Mouse (Mus musculus) forebrain, postnatal 0 days (tissue): ENCODE measurements around the gene Prdm16. TPM values are rescaled to one million over a fixed set of nuclear protein-coding genes. Genes with fewer than 3 reads are reported as not detected.

ENCODE experiments used
- ATAC-seq: fragments of 200-750 bp; cut with Nextera tagmentation; 2 replicates; pipeline ENCODE4 v1.8.0; 2017; ENCODE audit warnings: mild to moderate bottlenecking, moderate library complexity
- DNase-seq: peaks from one replicate; pipeline ENCODE4 v3.0.0-alpha.2; 2015
- H3K27ac ChIP-seq: fragments of 300-500 bp; sonication (generic); 2 replicates; pipeline ENCODE4 v1.5.1; 2014; ENCODE audit warnings: low read depth, mild to moderate bottlenecking, antibody characterized with exemption, low read length, moderate library complexity, mixed read lengths
- H3K27me3 ChIP-seq: fragments of 300-500 bp; sonication (generic); 2 replicates; pipeline ENCODE4 v1.6.1; 2014; ENCODE audit warnings: mild to moderate bottlenecking, low read length, mixed read lengths; ENCODE audit not compliant: insufficient read depth
- H3K36me3 ChIP-seq: fragments of 300-500 bp; sonication (generic); 2 replicates; pipeline ENCODE4 v1.6.1; 2014; ENCODE audit warnings: mild to moderate bottlenecking, moderate library complexity; ENCODE audit not compliant: insufficient read depth
- H3K4me1 ChIP-seq: fragments of 300-500 bp; sonication (generic); 2 replicates; pipeline ENCODE4 v1.6.1; 2014; ENCODE audit warnings: antibody characterized with exemption; ENCODE audit not compliant: insufficient read depth
- H3K4me2 ChIP-seq: fragments of 300-500 bp; sonication (generic); 2 replicates; pipeline ENCODE4 v1.6.1; 2014; ENCODE audit warnings: low read depth, mild to moderate bottlenecking, moderate library complexity
- H3K4me3 ChIP-seq: fragments of 300-500 bp; sonication (generic); 2 replicates; pipeline ENCODE4 v1.5.1; 2014; ENCODE audit warnings: low read depth, low read length, mixed read lengths
- H3K9ac ChIP-seq: fragments of 300-500 bp; sonication (generic); 2 replicates; pipeline ENCODE4 v1.6.1; 2014; ENCODE audit warnings: mild to moderate bottlenecking
- H3K9me3 ChIP-seq: fragments of 300-500 bp; sonication (generic); 2 replicates; pipeline ENCODE4 v1.6.1; 2016; ENCODE audit warnings: low read length
- CTCF ChIP-seq: sonication (generic); IDR thresholded peaks from 2 replicates; pipeline ENCODE4 v1.5.1; 2016; ENCODE audit warnings: antibody characterized with exemption, control low read depth, low read depth
- WGBS: fragments of 180-500 bp; shearing (Covaris S2); extraction: QIAGEN DNeasy Blood & Tissue Kit; methylation state at CpG from one replicate; pipeline ENCODE4 v1.1.7; 2014; 5-methylcytosine and 5-hydroxymethylcytosine counted together
- polyA plus RNA-seq: library from polyadenylated mRNA; unstranded; fragments of >200 nt; fragmentation: Nextera tagmentation; extraction: Ambion mirVana; gene quantifications from 2 replicates; pipeline ENCODE4 v1.2.1, GENCODE M21; 2015
- total RNA-seq: library from RNA; depleted of rRNA; stranded (reverse); fragments of >200 nt; gene quantifications from 2 replicates; pipeline ENCODE4 v1.2.3, GENCODE M21; 2014

Gene Prdm16
- total and polyA plus RNA-seq, 2 experiments from 2014 or later = 10.7 to 16.3 TPM

- no peak for TF ChIP-seq CTCF
- Histone ChIP-seq H3K9me3 (no peaks in the 10 kb centered on the region), H3K4me3 (no peak overlapping the region), H3K27ac (no peak overlapping the region), H3K36me3 (no peaks in the 10 kb centered on the region), H3K27me3 (no peaks in the 10 kb centered on the region), H3K9ac (no peak overlapping the region), H3K4me2 (no peak overlapping the region), H3K4me1 (no peaks in the 10 kb centered on the region)
- no peak for DNase-seq
- ATAC-seq = no peak
- WGBS = 78% methylated on average over 6 of the region's 6 CpGs
These were observed 219.9 kb downstream of the Prdm16 start for GRCm38 (mm10) chr4:154416728-154417127.

DNA sequence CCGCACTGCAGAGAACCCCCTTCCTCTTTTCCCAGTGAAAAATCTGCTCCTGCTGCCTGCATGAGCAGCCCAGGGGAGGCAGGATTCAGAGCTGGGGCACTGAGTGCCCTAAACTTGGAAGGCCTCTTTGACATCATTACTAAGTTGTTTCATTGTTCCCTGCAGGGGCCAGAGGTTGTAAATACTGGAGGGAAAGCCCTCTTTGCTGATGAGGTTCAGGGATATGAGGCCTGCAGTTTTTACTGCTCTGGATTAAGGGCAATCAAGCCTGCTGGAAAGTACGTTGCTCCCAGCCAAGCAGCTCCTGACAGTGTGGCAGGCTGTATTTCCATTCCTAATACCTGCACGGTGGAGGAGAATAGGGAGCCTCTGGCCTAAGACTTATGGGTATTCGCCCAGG is 221.8 kb downstream of the Prdm16 start:
- no peak for DNase-seq
- Histone ChIP-seq H3K27ac (no peak overlapping the region), H3K4me1 (no peaks in the 10 kb centered on the region), H3K9ac (no peak overlapping the region), H3K4me3 (no peak overlapping the region), H3K36me3 (no peaks in the 10 kb centered on the region), H3K9me3 (no peaks in the 10 kb centered on the region), H3K4me2 (no peak overlapping the region), H3K27me3 (no peaks in the 10 kb centered on the region)
- TF ChIP-seq CTCF = no peak
- WGBS = 50% methylated on average over 4 of the region's 4 CpGs
- no peak for ATAC-seq

- ATAC-seq (no peak), DNase-seq (no peak)
- no peaks in the 10 kb centered on the region for H3K36me3 ChIP-seq
- H3K4me1 ChIP-seq = no peaks in the 10 kb centered on the region
- no peaks in the 10 kb centered on the region for H3K9me3 ChIP-seq
- H3K4me3 ChIP-seq = no peak overlapping the region
- no peak overlapping the region for H3K27ac ChIP-seq
- WGBS = 86% methylated on average over 8 of the region's 8 CpGs
- no peak for TF ChIP-seq CTCF
- no peaks in the 10 kb centered on the region for H3K27me3 ChIP-seq
- no peak overlapping the region for H3K4me2 ChIP-seq
- H3K9ac ChIP-seq = no peak overlapping the region
These were observed 226.1 kb downstream of the Prdm16 start for GRCm38 (mm10) chr4:154410559-154410958.

GRCm38 (mm10) chr4:154409841-154410240 is 226.8 kb downstream of the Prdm16 start:
- Histone ChIP-seq H3K4me3 (peak overlapping the region; percentile 13; the same call in 1 of the 2 replicates), H3K9ac (no peak overlapping the region), H3K9me3 (no peaks in the 10 kb centered on the region), H3K27ac (no peak overlapping the region), H3K4me2 (peak overlapping the region; percentile 38), H3K4me1 (no peaks in the 10 kb centered on the region), H3K36me3 (no peaks in the 10 kb centered on the region), H3K27me3 (no peaks in the 10 kb centered on the region)
- ATAC-seq (peak; percentile 57), DNase-seq (peak; percentile 59)
- 55% methylated on average over 10 of the region's 10 CpGs for WGBS
- TF ChIP-seq CTCF = no peak

GRCm38 (mm10) chr4:154409237-154409721 is 227.4 kb downstream of the Prdm16 start:
- no peak for TF ChIP-seq CTCF
- ATAC-seq (peak; percentile 75), DNase-seq (peak; percentile 62)
- H3K4me1 ChIP-seq = no peaks in the 10 kb centered on the region
- no peak overlapping the region for H3K9ac ChIP-seq
- no peaks in the 10 kb centered on the region for H3K9me3 ChIP-seq
- 14% methylated on average over 19 of the region's 19 CpGs for WGBS
- peak overlapping the region; percentile 13; the same call in 1 of the 2 replicates for H3K4me3 ChIP-seq
- H3K27ac ChIP-seq = no peak overlapping the region
- no peaks in the 10 kb centered on the region for H3K36me3 ChIP-seq
- H3K27me3 ChIP-seq = no peaks in the 10 kb centered on the region
- peak overlapping the region; percentile 38 for H3K4me2 ChIP-seq

- Histone ChIP-seq H3K27ac (no peak overlapping the region), H3K27me3 (no peaks in the 10 kb centered on the region), H3K4me2 (no peak overlapping the region), H3K4me3 (no peak overlapping the region), H3K9me3 (no peaks in the 10 kb centered on the region), H3K4me1 (peaks cover 7% of the 10 kb centered on the region; the same call in 1 of the 2 replicates), H3K9ac (no peak overlapping the region), H3K36me3 (no peaks in the 10 kb centered on the region)
- no peak for TF ChIP-seq CTCF
- ATAC-seq = peak; percentile 25; the same call in 1 of the 2 replicates
- no peak for DNase-seq
- 17% methylated on average over 4 of the region's 4 CpGs for WGBS
These were observed 233.7 kb downstream of the Prdm16 start for GRCm38 (mm10) chr4:154402948-154403347.

- Histone ChIP-seq H3K9me3 (no peaks in the 10 kb centered on the region), H3K27ac (no peak overlapping the region), H3K9ac (no peak overlapping the region), H3K4me1 (peaks cover 7% of the 10 kb centered on the region; the same call in 1 of the 2 replicates), H3K4me3 (no peak overlapping the region), H3K27me3 (no peaks in the 10 kb centered on the region), H3K36me3 (no peaks in the 10 kb centered on the region), H3K4me2 (no peak overlapping the region)
- no peak for ATAC-seq
- 50% methylated on average over 10 of the region's 10 CpGs for WGBS
- no peak for DNase-seq
- no peak for TF ChIP-seq CTCF
These were observed 234.4 kb downstream of the Prdm16 start for GRCm38 (mm10) chr4:154401982-154402932.
